Mouse (Mus musculus) testis, postnatal 14 days (tissue): ENCODE measurements around the gene Slc17a8.

Source experiments
- DNase-seq: peaks from one replicate; pipeline ENCODE4 v3.0.0; 2021; ENCODE audit warnings: low spot score

Slc17a8 gene

GRCm38 (mm10) chr10:89527054-89527453 is 94.0 kb downstream of the Slc17a8 start:
- peak; percentile 38 for DNase-seq

DNA sequence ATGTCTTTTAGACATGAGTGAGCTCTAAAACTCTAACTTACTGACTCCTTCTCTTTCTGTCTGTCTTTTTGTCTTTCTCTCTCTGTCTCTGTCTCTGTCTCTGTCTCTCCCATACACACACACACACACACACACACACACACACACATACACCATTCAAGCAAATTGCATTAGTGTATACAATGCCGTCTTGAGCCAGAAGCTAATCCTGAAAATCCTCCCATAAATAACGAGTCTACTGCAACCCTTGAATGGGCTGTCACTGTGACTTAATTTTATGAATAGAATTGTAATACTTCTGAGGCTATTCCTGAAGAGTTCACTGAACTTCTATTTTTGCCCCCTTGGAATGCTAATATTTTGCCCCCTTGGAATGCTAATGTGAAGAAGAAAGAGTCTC is 95.2 kb downstream of the Slc17a8 start:
- no peak for DNase-seq
